Mouse (Mus musculus): Measurements from ENCODE around the gene Atl2.

GRCm38 (mm10) chr17:79925865-79926421 lies 30.0 kb upstream of the Atl2 start:
- no peak for TF ChIP-seq POLR2A (IDR thresholded peaks at IDR 0.05; ENCODE audit: borderline replicate concordance, extremely low read depth, insufficient read depth, insufficient read length, poor library complexity, severe bottlenecking)
- no peak for TF ChIP-seq CTCF (IDR thresholded peaks at IDR 0.05; ENCODE audit: borderline replicate concordance, extremely low read depth, insufficient read depth, insufficient read length)

All from brain, embryonic 14.5 days (tissue).